Mouse (Mus musculus) midbrain, embryonic 15.5 days (tissue): ENCODE data around the gene Aspscr1. TPM values are rescaled to one million over a fixed set of nuclear protein-coding genes. Genes with fewer than 3 reads are reported as not detected.

Source experiments
- ATAC-seq: fragments of 200-750 bp; cut with Nextera tagmentation; replicated peaks from 2 replicates; pipeline ENCODE4 v1.8.0; 2017; ENCODE audit warnings: moderate TSS enrichment
- H3K27ac ChIP-seq: fragments of 300-500 bp; sonication (generic); 2 replicates; pipeline ENCODE4 v1.5.1; 2015; ENCODE audit warnings: mild to moderate bottlenecking, inconsistent platforms
- H3K27me3 ChIP-seq: fragments of 300-500 bp; sonication (generic); replicated peaks from 2 replicates; pipeline ENCODE4 v1.6.1; 2015; ENCODE audit warnings: inconsistent platforms
- H3K36me3 ChIP-seq: fragments of 300-500 bp; sonication (generic); replicated peaks from 2 replicates; pipeline ENCODE4 v1.6.1; 2015; ENCODE audit warnings: inconsistent platforms
- H3K4me1 ChIP-seq: fragments of 300-500 bp; sonication (generic); 2 replicates; pipeline ENCODE4 v1.6.1; 2015; ENCODE audit warnings: inconsistent platforms
- H3K4me2 ChIP-seq: fragments of 300-500 bp; sonication (generic); 2 replicates; pipeline ENCODE4 v1.6.1; 2015; ENCODE audit warnings: inconsistent platforms, mild to moderate bottlenecking, moderate library complexity
- H3K4me3 ChIP-seq: fragments of 300-500 bp; sonication (generic); 2 replicates; pipeline ENCODE4 v1.5.1; 2015; ENCODE audit warnings: mild to moderate bottlenecking, inconsistent platforms
- H3K9ac ChIP-seq: fragments of 300-500 bp; sonication (generic); 2 replicates; pipeline ENCODE4 v1.6.1; 2015; ENCODE audit warnings: mild to moderate bottlenecking, inconsistent platforms
- H3K9me3 ChIP-seq: fragments of 300-500 bp; sonication (generic); 2 replicates; pipeline ENCODE4 v1.6.1; 2016; ENCODE audit warnings: inconsistent platforms
- WGBS: fragments of 180-500 bp; shearing (Covaris S2); methylation state at CpG from one replicate; pipeline ENCODE4 v1.1.7; 2015; ENCODE audit warnings: mixed read lengths; 5-methylcytosine and 5-hydroxymethylcytosine counted together
- polyA plus RNA-seq: library from polyadenylated mRNA; unstranded; fragments of >200 nt; fragmentation: Nextera tagmentation; extraction: Ambion mirVana; gene quantifications from 2 replicates; pipeline ENCODE4 v1.2.1, GENCODE M21; 2015

Gene Aspscr1
- polyA plus RNA-seq, 1 experiment from 2014 or later: 149 TPM

- Histone ChIP-seq H3K4me3 (no peak overlapping the region), H3K9me3 (no peaks in the 10 kb centered on the region), H3K4me1 (peaks cover 37% of the 10 kb centered on the region), H3K27me3 (no peaks in the 10 kb centered on the region), H3K36me3 (peaks cover 10% of the 10 kb centered on the region; the same call in 1 of the 2 replicates), H3K9ac (no peak overlapping the region), H3K27ac (no peak overlapping the region), H3K4me2 (peak overlapping the region; percentile 97; the same call in 1 of the 2 replicates)
- ATAC-seq: no peak
- 33% methylated on average over 7 of the region's 7 CpGs for WGBS
These were observed 41.7 kb upstream of the Aspscr1 start for GRCm38 (mm10) chr11:120630881-120631725.

DNA sequence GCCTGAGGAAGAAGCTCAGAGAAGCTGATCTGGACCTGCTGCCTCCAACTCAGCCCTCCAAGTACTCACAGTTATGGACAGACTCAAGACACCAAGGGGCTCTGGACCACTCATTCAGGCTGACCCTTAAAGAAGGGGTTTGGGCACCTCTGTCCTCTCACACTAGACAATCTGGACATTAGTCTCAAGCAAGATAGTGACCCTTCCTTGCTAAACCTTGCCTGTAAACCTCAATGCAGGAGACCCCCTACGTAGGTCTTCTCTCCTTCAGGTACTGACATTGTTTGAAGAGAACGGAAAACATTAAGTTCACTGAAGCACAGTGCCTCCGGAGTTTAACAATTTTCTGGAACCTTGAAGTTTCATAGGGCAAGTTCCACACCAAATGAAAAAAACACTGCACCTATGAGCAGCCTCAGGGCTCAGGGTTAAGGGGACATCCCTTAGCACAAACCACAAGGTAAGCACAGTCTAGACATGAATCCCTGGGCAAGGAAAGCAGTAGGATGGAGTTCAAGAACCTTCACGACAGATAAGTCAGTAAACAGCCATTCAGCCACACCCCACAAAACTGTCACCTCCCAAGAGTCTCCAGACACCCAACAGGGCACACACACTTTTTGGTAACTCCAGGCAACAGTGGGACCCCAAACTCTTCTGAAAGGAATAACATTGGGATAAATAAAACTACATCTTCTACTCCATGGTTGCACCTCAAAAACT lies 40.9 kb upstream of the Aspscr1 start:
- Histone ChIP-seq H3K4me1 (peaks cover 37% of the 10 kb centered on the region), H3K27ac (peak overlapping the region; percentile 84; the same call in 1 of the 2 replicates), H3K4me2 (peak overlapping the region; percentile 97), H3K9me3 (no peaks in the 10 kb centered on the region), H3K4me3 (peak overlapping the region; percentile 65), H3K36me3 (peaks cover 10% of the 10 kb centered on the region; the same call in 1 of the 2 replicates), H3K27me3 (no peaks in the 10 kb centered on the region), H3K9ac (peak overlapping the region; percentile 62)
- 70% methylated on average over 4 of the region's 4 CpGs for WGBS
- ATAC-seq: no peak

DNA sequence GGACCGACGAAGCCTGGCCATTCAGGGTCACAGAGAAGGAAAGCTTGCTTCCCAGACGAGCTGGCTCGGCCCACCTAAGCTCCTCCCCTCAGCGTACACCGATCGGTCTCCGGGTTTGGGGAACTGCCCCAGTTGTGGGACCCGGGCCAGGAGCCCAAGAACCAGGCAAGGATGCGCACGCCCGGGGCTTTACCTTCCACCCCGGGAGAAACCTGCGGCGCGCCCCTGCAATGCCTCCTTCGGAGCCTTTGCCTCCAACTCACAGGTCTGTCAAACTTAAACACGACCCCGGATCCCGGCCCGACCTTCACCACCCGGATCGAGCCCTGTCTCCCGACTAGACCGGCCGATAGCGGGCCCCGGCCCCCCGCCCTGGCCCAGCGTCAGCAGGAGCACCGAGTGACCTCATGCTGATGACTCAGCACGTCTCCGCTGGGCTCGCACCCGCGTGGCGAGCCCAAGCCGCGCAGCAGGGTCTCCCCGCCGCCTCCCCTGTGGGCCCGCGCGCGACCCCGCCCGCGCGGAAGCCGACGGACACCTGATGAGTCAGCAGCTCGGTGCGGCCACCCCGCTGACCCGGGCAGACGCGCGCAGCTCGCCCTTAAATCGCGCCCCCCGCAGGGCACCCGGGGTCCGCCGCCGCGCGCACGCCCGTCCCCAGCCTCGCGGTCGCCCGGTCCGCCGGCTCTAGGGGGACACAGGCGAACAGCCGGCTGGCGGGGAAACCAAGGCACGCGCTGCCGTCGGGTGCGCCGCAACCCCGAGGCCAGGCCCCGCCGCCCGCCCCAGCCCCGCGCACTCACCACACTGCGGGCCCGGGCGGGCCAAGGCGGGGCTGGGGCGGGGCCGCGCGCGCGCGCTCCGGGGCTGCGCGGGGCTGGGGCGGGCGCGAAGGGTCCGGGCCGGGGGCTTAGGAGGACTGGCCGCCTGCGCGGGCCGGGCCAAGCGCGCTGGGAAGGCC lies 39.9 kb upstream of the Aspscr1 start:
- peak; percentile 81 for ATAC-seq
- peak overlapping the region; percentile 62 for H3K9ac ChIP-seq
- no peaks in the 10 kb centered on the region for H3K27me3 ChIP-seq
- under 1% methylated on average over 111 of the region's 116 CpGs for WGBS
- peaks cover 6% of the 10 kb centered on the region; the same call in 1 of the 2 replicates for H3K36me3 ChIP-seq
- H3K27ac ChIP-seq: peak overlapping the region; percentile 84
- H3K4me3 ChIP-seq: peak overlapping the region; percentile 65
- H3K4me1 ChIP-seq: peaks cover 37% of the 10 kb centered on the region
- H3K4me2 ChIP-seq: peak overlapping the region; percentile 97
- H3K9me3 ChIP-seq: no peaks in the 10 kb centered on the region

DNA sequence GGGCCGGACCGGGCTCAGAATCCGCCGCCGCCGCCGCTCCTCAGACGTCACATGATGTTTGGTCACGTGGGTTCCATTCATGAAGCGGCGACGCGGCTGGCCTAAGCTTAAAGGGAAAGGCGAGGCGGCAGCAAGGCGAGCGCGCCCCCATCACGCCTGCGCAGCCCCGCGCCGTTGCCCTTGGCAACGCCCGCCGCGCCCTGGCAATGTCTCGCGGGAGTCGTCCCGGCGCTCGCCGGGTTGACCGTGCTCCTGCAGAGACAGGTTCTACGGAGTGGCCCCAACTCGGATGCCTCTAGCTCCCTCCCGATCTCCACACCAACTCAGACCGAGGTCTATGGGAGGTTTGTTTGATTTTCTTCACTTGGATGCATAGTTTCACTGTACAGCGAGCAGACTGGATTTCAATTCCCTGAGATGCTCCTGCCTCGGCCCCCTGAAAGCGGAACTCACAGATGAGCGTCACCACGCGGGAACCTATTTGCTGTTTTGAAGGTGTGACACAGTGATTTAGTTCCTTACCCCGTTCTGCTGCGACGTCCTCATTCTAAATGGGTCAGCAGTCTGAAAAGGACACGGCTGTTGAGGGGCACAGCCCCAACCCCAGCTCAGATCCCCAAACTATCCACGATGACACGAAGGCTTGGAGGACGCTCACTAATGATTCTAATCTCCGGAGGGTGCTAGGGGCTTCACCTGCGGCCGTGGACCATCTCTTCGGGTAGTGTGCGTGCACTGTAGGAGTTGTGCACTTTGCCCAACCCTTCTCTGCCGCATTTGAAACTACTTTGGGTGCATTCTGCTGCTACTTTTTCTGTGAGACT lies 39.0 kb upstream of the Aspscr1 start, which contains the start of gene Mafg:
Gene Mafg, minus strand, starts transcription at position 81 of the 824 bp plus-strand sequence.
- Histone ChIP-seq H3K27ac (peak within 1 kb of the TSS; percentile 84), H3K9ac (peak within 1 kb of the TSS; percentile 62), H3K4me2 (peak within 1 kb of the TSS; percentile 97), H3K27me3 (no peaks in the 10 kb centered on the region), H3K4me1 (peaks cover 37% of the 10 kb centered on the region), H3K4me3 (peak within 1 kb of the TSS; percentile 65), H3K9me3 (no peaks in the 10 kb centered on the region), H3K36me3 (peaks cover 6% of the 10 kb centered on the region; the same call in 1 of the 2 replicates)
- WGBS: 9% methylated on average over 58 of the region's 58 CpGs
- ATAC-seq: peak; percentile 89

DNA sequence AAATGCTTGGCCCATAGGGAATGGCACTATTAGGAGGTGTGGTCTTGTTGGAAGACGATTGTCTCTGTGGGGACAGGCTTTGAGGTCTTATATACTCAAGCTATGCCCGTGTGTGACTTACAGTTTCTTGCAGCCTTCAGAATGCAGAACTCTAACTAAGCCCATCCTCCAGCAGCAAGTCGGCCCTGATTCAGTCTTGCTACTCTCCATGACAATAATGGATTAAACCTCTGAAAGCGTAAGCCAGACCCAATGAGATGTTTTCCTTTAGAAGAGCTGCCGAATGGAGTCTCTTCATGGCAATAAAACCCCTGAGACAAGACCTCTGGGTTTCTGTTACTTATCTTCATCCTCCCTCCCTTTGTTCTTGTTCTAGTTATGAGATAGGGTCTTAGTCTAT lies 38.0 kb upstream of the Aspscr1 start:
- Histone ChIP-seq H3K27me3 (no peaks in the 10 kb centered on the region), H3K9me3 (no peaks in the 10 kb centered on the region), H3K36me3 (no peaks in the 10 kb centered on the region), H3K27ac (no peak overlapping the region), H3K9ac (no peak overlapping the region), H3K4me3 (no peak overlapping the region), H3K4me2 (no peak overlapping the region), H3K4me1 (peaks cover 31% of the 10 kb centered on the region)
- WGBS: 67% methylated on average over 5 of the region's 5 CpGs
- ATAC-seq: no peak

DNA sequence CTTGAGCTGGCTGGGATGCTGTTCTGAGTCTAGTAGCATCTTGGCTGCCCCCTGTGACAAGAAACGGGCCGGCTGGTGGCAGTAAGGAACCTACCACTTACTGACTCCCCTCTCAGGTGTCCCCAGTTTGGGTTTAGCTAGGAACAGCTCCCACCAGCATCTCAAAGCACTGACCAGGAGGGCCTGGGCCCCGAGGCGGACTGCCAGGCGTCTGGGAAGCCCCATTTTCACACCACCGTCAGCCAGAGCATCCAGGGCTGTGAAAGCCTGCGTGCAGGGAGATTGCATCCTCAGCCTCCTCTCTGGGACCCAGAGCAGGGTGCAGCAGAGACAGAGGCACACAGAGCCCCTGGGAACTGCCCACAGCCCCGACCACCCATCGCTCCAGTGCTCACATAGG lies 31.5 kb upstream of the Aspscr1 start:
- 66% methylated on average over 9 of the region's 9 CpGs for WGBS
- ATAC-seq: no peak

DNA sequence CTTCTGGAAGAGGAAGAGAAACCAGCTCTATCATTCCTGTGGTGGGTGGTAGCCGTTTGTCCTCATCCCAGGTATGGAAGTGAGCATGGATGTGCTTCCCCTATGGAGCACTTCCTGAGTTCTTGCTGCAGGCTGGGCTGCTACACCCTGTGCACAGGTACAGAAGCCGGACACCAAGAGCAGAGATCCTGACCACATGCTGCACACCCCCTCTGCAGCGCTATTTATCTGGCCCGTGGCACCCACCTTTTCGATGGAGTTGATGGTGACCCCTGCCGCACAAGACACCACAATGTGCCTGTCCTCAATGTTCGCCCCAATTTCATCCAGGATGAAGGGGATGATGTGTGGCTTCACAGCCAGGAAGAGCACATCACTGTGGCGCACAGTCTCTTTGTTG lies 30.9 kb upstream of the Aspscr1 start:
- Histone ChIP-seq H3K9me3 (no peaks in the 10 kb centered on the region), H3K36me3 (no peaks in the 10 kb centered on the region), H3K9ac (no peak overlapping the region), H3K27me3 (peaks cover 3% of the 10 kb centered on the region; the same call in 1 of the 2 replicates), H3K4me2 (no peak overlapping the region), H3K4me3 (no peak overlapping the region), H3K4me1 (peaks cover 14% of the 10 kb centered on the region), H3K27ac (no peak overlapping the region)
- ATAC-seq: no peak
- 91% methylated on average over 8 of the region's 8 CpGs for WGBS

More for the DNA sequence above, 31.5 kb upstream of the Aspscr1 start:
- H3K9ac ChIP-seq: no peak overlapping the region
- H3K36me3 ChIP-seq: no peaks in the 10 kb centered on the region
- no peak overlapping the region for H3K27ac ChIP-seq
- peaks cover 14% of the 10 kb centered on the region for H3K4me1 ChIP-seq
- H3K4me2 ChIP-seq: no peak overlapping the region
- H3K27me3 ChIP-seq: no peaks in the 10 kb centered on the region
- no peaks in the 10 kb centered on the region for H3K9me3 ChIP-seq
- no peak overlapping the region for H3K4me3 ChIP-seq

DNA sequence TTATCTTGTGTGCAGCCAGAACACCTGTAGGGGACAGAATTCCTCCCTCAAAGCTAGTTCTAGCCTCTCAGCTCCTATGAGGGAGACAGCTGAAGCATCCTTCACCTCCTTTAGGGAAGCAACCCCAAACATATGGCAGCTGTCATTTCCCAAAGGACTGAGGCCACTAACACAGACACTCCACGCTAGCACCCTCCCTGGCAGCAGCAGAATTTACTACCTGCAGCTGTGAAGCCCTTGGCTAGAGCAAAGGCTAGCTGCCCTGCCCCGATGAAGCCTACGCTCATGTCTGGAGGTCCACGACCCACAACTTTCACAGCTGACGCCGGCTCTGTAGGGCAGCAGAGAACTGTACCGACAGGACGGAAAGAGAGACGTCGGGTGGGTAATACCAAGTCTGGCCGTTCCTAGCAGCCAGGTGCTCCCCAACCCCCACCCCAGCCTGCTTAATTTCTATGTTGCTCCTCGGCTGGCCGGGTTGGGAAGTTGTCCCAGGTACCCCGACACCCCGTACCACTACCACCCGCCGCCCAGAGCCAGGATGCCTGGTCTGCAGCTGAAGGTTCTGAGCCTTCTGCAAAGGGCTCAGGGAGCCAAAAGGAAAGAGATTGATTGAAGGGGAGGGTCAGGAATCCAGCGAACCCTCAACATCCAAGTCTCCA lies 29.7 kb upstream of the Aspscr1 start:
- 2% methylated on average over 18 of the region's 18 CpGs for WGBS
- Histone ChIP-seq H3K4me3 (peak overlapping the region; percentile 46), H3K36me3 (no peaks in the 10 kb centered on the region), H3K27ac (peak overlapping the region; percentile 51; the same call in 1 of the 2 replicates), H3K27me3 (peaks cover 10% of the 10 kb centered on the region; the same call in 1 of the 2 replicates), H3K9me3 (no peaks in the 10 kb centered on the region), H3K4me1 (peaks cover 18% of the 10 kb centered on the region), H3K9ac (peak overlapping the region; percentile 54), H3K4me2 (peak overlapping the region; percentile 84)
- peak; percentile 72 for ATAC-seq

- Histone ChIP-seq H3K9me3 (no peaks in the 10 kb centered on the region), H3K9ac (peak within 1 kb of the TSS; percentile 54), H3K27ac (peak within 1 kb of the TSS; percentile 51; the same call in 1 of the 2 replicates), H3K4me2 (peak within 1 kb of the TSS; percentile 84), H3K27me3 (peaks cover 10% of the 10 kb centered on the region; the same call in 1 of the 2 replicates), H3K4me3 (peak within 1 kb of the TSS; percentile 46), H3K4me1 (peaks cover 21% of the 10 kb centered on the region), H3K36me3 (no peaks in the 10 kb centered on the region)
- ATAC-seq: peak; percentile 99
- WGBS: 0% methylated on average over 15 of the region's 15 CpGs
These were observed 29.2 kb upstream of the Aspscr1 start, which contains the start of gene Pycr1 for GRCm38 (mm10) chr11:120643601-120643987. Gene Pycr1 (minus strand): TSS chr11:120643769.

- peaks cover 21% of the 10 kb centered on the region for H3K4me1 ChIP-seq
- 0 out of 2 replicates have a peak overlapping the region, but pooled peaks have one; percentile 50 for H3K4me2 ChIP-seq
- no peaks in the 10 kb centered on the region for H3K9me3 ChIP-seq
- no peak overlapping the region for H3K9ac ChIP-seq
- 82% methylated on average over 35 of the region's 35 CpGs for WGBS
- no peaks in the 10 kb centered on the region for H3K36me3 ChIP-seq
- no peak overlapping the region for H3K4me3 ChIP-seq
- H3K27ac ChIP-seq: no peak overlapping the region
- no peak for ATAC-seq
- H3K27me3 ChIP-seq: peaks cover 10% of the 10 kb centered on the region; the same call in 1 of the 2 replicates
These were observed 25.5 kb upstream of the Aspscr1 start for GRCm38 (mm10) chr11:120647047-120647830.
